9 mouse cellular contexts compared by ENCODE assay signal in genomic region chr1:134097080-134097855, GRCm38 (mm10). TPM values are rescaled to one million over a fixed set of nuclear protein-coding genes. Genes with fewer than 3 reads are reported as not detected.
DNase-seq lines count a peak whose midpoint lies in the region; ATAC-seq and TF ChIP-seq lines count a peak whose summit lies in the region.
"Had no signal": no experiment of that assay in that cellular context is flagged by ENCODE, and none has a peak within 500 bp of the region (broad histone marks: within the 10 kb centered on the region; RNA-seq: fewer than 3 reads in every experiment).

No protein-coding gene starts in this region.

- no peak for TF ChIP-seq EP300 in liver, embryonic 14.5 days (IDR thresholded peaks at IDR 0.05; ENCODE audit: low read depth)

- WGBS in liver, embryonic 12.5 days (ENCODE audit: insufficient replicate concordance), result 87% methylated on average over 7 of the region's 7 CpGs
- WGBS in liver, embryonic 11.5 days, result 87% methylated on average over 7 of the region's 7 CpGs
- WGBS in forebrain, embryonic 16.5 days, result 73% methylated on average over 7 of the region's 7 CpGs
- 82% methylated on average over 7 of the region's 7 CpGs for WGBS in liver, embryonic 14.5 days (ENCODE audit: insufficient replicate concordance)
- WGBS in neural tube, embryonic 14.5 days, result 91% methylated on average over 7 of the region's 7 CpGs

- H3K9ac ChIP-seq in liver, embryonic 12.5 days, result peak overlapping the region; percentile 44
- H3K9ac ChIP-seq in liver, embryonic 11.5 days (ENCODE audit: low read depth, low read length), result no peak overlapping the region
- no peak overlapping the region for H3K9ac ChIP-seq in forebrain, embryonic 16.5 days (replicated peaks; ENCODE audit: low read depth, low read length)
- peak overlapping the region; percentile 43 for H3K9ac ChIP-seq in liver, embryonic 14.5 days (replicated peaks)
- H3K9ac ChIP-seq in neural tube, embryonic 14.5 days (replicated peaks; ENCODE audit: low read depth, low read length), result no peak overlapping the region
- H3K9ac ChIP-seq: limb, embryonic 12.5 days had no signal

- peaks cover 6% of the 10 kb centered on the region; the same call in 1 of the 2 replicates for H3K27me3 ChIP-seq in liver, embryonic 12.5 days (replicated peaks)
- H3K27me3 ChIP-seq in liver, embryonic 11.5 days (replicated peaks; ENCODE audit: control insufficient read depth, insufficient read depth, low read length), result peaks cover 2% of the 10 kb centered on the region; the same call in 1 of the 2 replicates
- H3K27me3 ChIP-seq in forebrain, embryonic 16.5 days (replicated peaks; ENCODE audit: control insufficient read depth, insufficient read depth, low read length), result no peaks in the 10 kb centered on the region
- no peaks in the 10 kb centered on the region for H3K27me3 ChIP-seq in liver, embryonic 14.5 days (ENCODE audit: control insufficient read depth, insufficient read depth, low read length)
- H3K27me3 ChIP-seq in neural tube, embryonic 14.5 days (ENCODE audit: control insufficient read depth, insufficient read depth, low read length), result no peaks in the 10 kb centered on the region
- H3K27me3 ChIP-seq: limb, embryonic 12.5 days had no signal

- H3K4me3 ChIP-seq in liver, embryonic 12.5 days, result no peak overlapping the region
- H3K4me3 ChIP-seq in liver, embryonic 11.5 days (ENCODE audit: low read depth, low read length), result no peak overlapping the region
- H3K4me3 ChIP-seq in forebrain, embryonic 16.5 days (replicated peaks; ENCODE audit: low read length), result no peak overlapping the region
- no peak overlapping the region for H3K4me3 ChIP-seq in liver, embryonic 14.5 days (ENCODE audit: insufficient read depth in 1 of 2, low read depth in 2 of 2, low read length in 2 of 2)
- no peak overlapping the region for H3K4me3 ChIP-seq in neural tube, embryonic 14.5 days (ENCODE audit: low read depth, low read length)
- H3K4me3 ChIP-seq: limb, embryonic 12.5 days had no signal

- H3K27ac ChIP-seq in liver, embryonic 12.5 days, result peak overlapping the region; percentile 95
- H3K27ac ChIP-seq in liver, embryonic 11.5 days (ENCODE audit: low read depth, low read length), result no peak overlapping the region
- H3K27ac ChIP-seq in forebrain, embryonic 16.5 days (ENCODE audit: low read length), result peak overlapping the region; percentile 89
- H3K27ac ChIP-seq in liver, embryonic 14.5 days, result peak overlapping the region; percentile 22
- H3K27ac ChIP-seq in neural tube, embryonic 14.5 days (ENCODE audit: low read depth, low read length), result peak overlapping the region; percentile 72

- no peak for TF ChIP-seq CTCF in liver, embryonic 14.5 days (IDR thresholded peaks at IDR 0.05; ENCODE audit: low read depth)

- peaks cover 80% of the 10 kb centered on the region for H3K4me1 ChIP-seq in liver, embryonic 12.5 days
- H3K4me1 ChIP-seq in liver, embryonic 11.5 days (replicated peaks; ENCODE audit: control insufficient read depth, insufficient read depth, low read length), result peaks cover 43% of the 10 kb centered on the region
- H3K4me1 ChIP-seq in forebrain, embryonic 16.5 days (replicated peaks; ENCODE audit: control insufficient read depth, insufficient read depth, low read length), result peaks cover 62% of the 10 kb centered on the region
- peaks cover 67 to 69% of the 10 kb centered on the region in 2 experiments for H3K4me1 ChIP-seq in liver, embryonic 14.5 days (replicated peaks; ENCODE audit: control insufficient read depth in 2 of 2, insufficient read depth in 2 of 2, low read length in 1 of 2)
- peaks cover 38% of the 10 kb centered on the region for H3K4me1 ChIP-seq in neural tube, embryonic 14.5 days (ENCODE audit: control insufficient read depth, insufficient read depth, low read length)

- no peaks in the 10 kb centered on the region for H3K36me3 ChIP-seq in liver, embryonic 12.5 days
- no peaks in the 10 kb centered on the region for H3K36me3 ChIP-seq in liver, embryonic 11.5 days (ENCODE audit: control insufficient read depth, insufficient read depth, low read length)
- H3K36me3 ChIP-seq in forebrain, embryonic 16.5 days (ENCODE audit: control insufficient read depth, insufficient read depth), result no peaks in the 10 kb centered on the region
- H3K36me3 ChIP-seq in liver, embryonic 14.5 days (replicated peaks; ENCODE audit: control insufficient read depth, insufficient read depth, low read depth), result no peaks in the 10 kb centered on the region
- no peaks in the 10 kb centered on the region for H3K36me3 ChIP-seq in neural tube, embryonic 14.5 days (ENCODE audit: control insufficient read depth, insufficient read depth, low read length)
- H3K36me3 ChIP-seq: limb, embryonic 12.5 days had no signal

- ATAC-seq in liver, embryonic 12.5 days, result no peak
- ATAC-seq in liver, embryonic 11.5 days (replicated peaks; ENCODE audit: low FRiP score), result no peak
- no peak for ATAC-seq in forebrain, embryonic 16.5 days
- ATAC-seq in liver, embryonic 14.5 days (ENCODE audit: insufficient read depth), result no peak
- no peak for ATAC-seq in neural tube, embryonic 14.5 days (ENCODE audit: low read depth)

- H3K4me2 ChIP-seq in liver, embryonic 12.5 days, result peak overlapping the region; percentile 78
- no peak overlapping the region for H3K4me2 ChIP-seq in liver, embryonic 11.5 days
- no peak overlapping the region for H3K4me2 ChIP-seq in forebrain, embryonic 16.5 days (ENCODE audit: low read length)
- H3K4me2 ChIP-seq in liver, embryonic 14.5 days (ENCODE audit: low read depth), result peak overlapping the region; percentile 93
- no peak overlapping the region for H3K4me2 ChIP-seq in neural tube, embryonic 14.5 days (ENCODE audit: low read depth, low read length)

- H3K9me3 ChIP-seq in liver, embryonic 12.5 days (replicated peaks), result no peaks in the 10 kb centered on the region
- H3K9me3 ChIP-seq in liver, embryonic 11.5 days (ENCODE audit: control insufficient read depth, low read length), result no peaks in the 10 kb centered on the region
- H3K9me3 ChIP-seq in forebrain, embryonic 16.5 days (ENCODE audit: control insufficient read depth, low read length), result no peaks in the 10 kb centered on the region
- no peaks in the 10 kb centered on the region for H3K9me3 ChIP-seq in liver, embryonic 14.5 days (ENCODE audit: control insufficient read depth, low read length)
- H3K9me3 ChIP-seq in neural tube, embryonic 14.5 days (ENCODE audit: control insufficient read depth, low read length), result no peaks in the 10 kb centered on the region
- H3K9me3 ChIP-seq: limb, embryonic 12.5 days had no signal

- DNase-seq in liver, embryonic 11.5 days (ENCODE audit: low spot score), result no peak
- no peak for DNase-seq in liver, embryonic 14.5 days (ENCODE audit: low read depth in 3 of 3, low spot score in 3 of 3)
- DNase-seq in urinary bladder, postnatal 14 days (ENCODE audit: low spot score), result no peak
- DNase-seq in gastrocnemius, postnatal 36 days, result no peak
- no peak for DNase-seq in left cerebral cortex, adult 8-10 months (ENCODE audit: low spot score in 2 of 2)

- intact Hi-C loops in gastrocnemius, postnatal 36 days (cut with DNase I), result no loop called here

RNA-seq across cellular contexts. Expression of gene Chit1, which starts 13.8 kb away (rescaled TPM):
- 0.07 and 0.12 TPM in 2 replicates for polyA plus RNA-seq in liver, embryonic 12.5 days (2016; fragmentation: Nextera tagmentation; extraction: Ambion mirVana)
- polyA plus RNA-seq in liver, embryonic 11.5 days (2014; fragmentation: Nextera tagmentation; extraction: Ambion mirVana), result not detected in 2 replicates
- polyA plus RNA-seq in forebrain, embryonic 16.5 days (2015; fragmentation: Nextera tagmentation; extraction: Ambion mirVana), result 0.14 TPM in 1 of 2 replicates, not detected in the other
- 0.08 and 0.09 TPM in 2 replicates for polyA plus RNA-seq in liver, embryonic 14.5 days (2012; rRNA removed)
- polyA plus RNA-seq in liver, embryonic 14.5 days (2014; fragmentation: Nextera tagmentation; extraction: Ambion mirVana), result not detected in 2 replicates
- 0.52 and 1.4 TPM in 2 replicates for polyA plus RNA-seq in neural tube, embryonic 14.5 days (2014; fragmentation: Nextera tagmentation; extraction: Ambion mirVana)
- not detected for total RNA-seq in gastrocnemius, postnatal 36 days (2021)
- total RNA-seq in left cerebral cortex, adult 8-10 months (2022), result under 1 TPM in 1 of 4 experiments, not detected in 3; 0.19 TPM
- polyA plus RNA-seq: limb, embryonic 12.5 days had no signal

RNA-seq across cellular contexts. Expression of gene Btg2, which starts 18.3 kb away (rescaled TPM):
- 78.2 and 80.8 TPM in 2 replicates for polyA plus RNA-seq in liver, embryonic 12.5 days (2016; fragmentation: Nextera tagmentation; extraction: Ambion mirVana)
- polyA plus RNA-seq in liver, embryonic 11.5 days (2014; fragmentation: Nextera tagmentation; extraction: Ambion mirVana), result 38.6 and 39.9 TPM in 2 replicates
- polyA plus RNA-seq in forebrain, embryonic 16.5 days (2015; fragmentation: Nextera tagmentation; extraction: Ambion mirVana), result 56.0 and 66.4 TPM in 2 replicates
- 40.1 and 45.3 TPM in 2 replicates for polyA plus RNA-seq in liver, embryonic 14.5 days (2012; rRNA removed)
- 78.2 and 85.2 TPM in 2 replicates for polyA plus RNA-seq in liver, embryonic 14.5 days (2014; fragmentation: Nextera tagmentation; extraction: Ambion mirVana)
- 22.4 and 26.9 TPM in 2 replicates for polyA plus RNA-seq in neural tube, embryonic 14.5 days (2014; fragmentation: Nextera tagmentation; extraction: Ambion mirVana)
- 10 to 100 TPM; 31.5 to 54.9 TPM for total RNA-seq in gastrocnemius, postnatal 36 days (2021)
- 10 to 100 TPM; 11.3 to 21.4 (median 12.1) TPM for total RNA-seq in left cerebral cortex, adult 8-10 months (2022)

Comparison
In these comparisons a context has a peak if more than half of its experiments do, and no peak if none do; other contexts are left out.
1. H3K4me2 ChIP-seq: peak in liver, embryonic 12.5 days (single experiment) and liver, embryonic 14.5 days (single experiment); none in liver, embryonic 11.5 days (single experiment), forebrain, embryonic 16.5 days (single experiment) and neural tube, embryonic 14.5 days (single experiment).
2. H3K9ac ChIP-seq: peak in liver, embryonic 12.5 days (single experiment) and liver, embryonic 14.5 days (single experiment); none in liver, embryonic 11.5 days (single experiment), forebrain, embryonic 16.5 days (single experiment) and neural tube, embryonic 14.5 days (single experiment).